Mouse (Mus musculus): ENCODE measurements around the gene P2rx6. TPM values are rescaled to one million over a fixed set of nuclear protein-coding genes. Genes with fewer than 3 reads are reported as not detected.

P2rx6 gene
- polyA plus RNA-seq, 2 experiments from 2014 or later = not detected

Other genes with a start within 250 kb of the P2rx6 start
- under 1 TPM; 0.82 TPM for gene Serpind1, start 230.5 kb upstream of the P2rx6 start, polyA plus RNA-seq (2017; shearing (Covaris generic))
- 10 to 100 TPM; 10.5 to 22.1 TPM for gene Snap29, start 155.9 kb upstream of the P2rx6 start, polyA plus RNA-seq (2017; shearing (Covaris generic))
- 10 to 100 TPM; 56.9 to 57.5 TPM for gene Pi4ka, start 155.6 kb upstream of the P2rx6 start, polyA plus RNA-seq (2017; shearing (Covaris generic))
- 10 to 100 TPM; 20.2 to 24.2 TPM for gene Crkl, start 109.9 kb upstream of the P2rx6 start, polyA plus RNA-seq (2017; shearing (Covaris generic))
- gene Aifm3, start 72.3 kb upstream of the P2rx6 start, polyA plus RNA-seq (2017; shearing (Covaris generic)) = under 1 TPM in 1 of 2 experiments, not detected in 1; 0.27 TPM
- 10 to 100 TPM; 53.9 to 68.8 TPM for gene Lztr1, start 53.2 kb upstream of the P2rx6 start, polyA plus RNA-seq (2017; shearing (Covaris generic))
- 10 to 100 TPM; 66.1 to 98.7 TPM for gene Thap7, start 30.7 kb upstream of the P2rx6 start, polyA plus RNA-seq (2017; shearing (Covaris generic))
- not detected for gene Lrrc74b, start 638 bp upstream of the P2rx6 start, polyA plus RNA-seq (2017; shearing (Covaris generic))
- 1 to 10 TPM; 2.3 to 4.3 TPM for gene Slc7a4, start 21.3 kb downstream of the P2rx6 start, polyA plus RNA-seq (2017; shearing (Covaris generic))
- 10 to 100 TPM; 13.3 to 34.7 TPM for gene Smpd4, start 57.5 kb downstream of the P2rx6 start, polyA plus RNA-seq (2017; shearing (Covaris generic))
- 1 to 10 TPM in 1 of 2 experiments, under 1 TPM in 1; 0.52 to 1.2 TPM for gene Ccdc74a, start 84.6 kb downstream of the P2rx6 start, polyA plus RNA-seq (2017; shearing (Covaris generic))
- gene Med15, start 171.0 kb downstream of the P2rx6 start, polyA plus RNA-seq (2017; shearing (Covaris generic)) = 100 to 1,000 TPM in 1 of 2 experiments, 10 to 100 TPM in 1; 67.1 to 128 TPM
- 10 to 100 TPM; 15.6 to 30.9 TPM for gene Klhl22, start 197.7 kb downstream of the P2rx6 start, polyA plus RNA-seq (2017; shearing (Covaris generic))
- gene Scarf2, start 235.4 kb downstream of the P2rx6 start, polyA plus RNA-seq (2017; shearing (Covaris generic)) = not detected